Mouse (Mus musculus): ENCODE measurements around the gene Sdf2. TPM values are rescaled to one million over a fixed set of nuclear protein-coding genes. Genes with fewer than 3 reads are reported as not detected.

The Sdf2 gene
- polyA plus RNA-seq, 1 experiment from 2014 or later = 81.9 TPM

DNA sequence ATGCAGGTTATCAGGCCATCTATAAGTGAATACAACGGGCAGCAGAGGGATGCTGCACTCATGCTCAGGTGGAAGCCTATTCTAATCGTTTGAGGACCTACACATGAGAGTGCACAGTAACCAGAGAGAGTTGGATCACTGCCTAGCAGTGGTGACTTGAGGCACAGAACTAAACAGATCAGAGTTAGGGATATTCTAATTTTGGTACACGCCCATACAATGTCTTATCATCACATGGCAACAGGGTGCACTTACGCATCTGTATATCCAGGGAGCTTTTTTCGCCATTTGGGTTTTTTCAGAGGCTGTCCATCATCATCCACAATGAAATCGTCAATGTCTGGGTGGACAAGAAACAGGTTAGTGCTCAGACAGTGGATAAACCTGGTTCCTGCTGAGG, 14.0 kb upstream of the Sdf2 start:
- H3K4me2 ChIP-seq = no peak overlapping the region
- H3K27me3 ChIP-seq = no peaks in the 10 kb centered on the region
- H3K36me3 ChIP-seq = peaks cover 89% of the 10 kb centered on the region
- no peak overlapping the region for H3K9ac ChIP-seq
- H3K9me3 ChIP-seq = no peaks in the 10 kb centered on the region
- H3K4me1 ChIP-seq = no peaks in the 10 kb centered on the region
- WGBS = 92% methylated on average over 6 of the region's 6 CpGs
- H3K4me3 ChIP-seq = no peak overlapping the region
- no peak overlapping the region for H3K27ac ChIP-seq
- no peak for ATAC-seq (ENCODE audit: insufficient number of reproducible peaks, insufficient read depth, low FRiP score, low TSS enrichment, low read depth)

DNA sequence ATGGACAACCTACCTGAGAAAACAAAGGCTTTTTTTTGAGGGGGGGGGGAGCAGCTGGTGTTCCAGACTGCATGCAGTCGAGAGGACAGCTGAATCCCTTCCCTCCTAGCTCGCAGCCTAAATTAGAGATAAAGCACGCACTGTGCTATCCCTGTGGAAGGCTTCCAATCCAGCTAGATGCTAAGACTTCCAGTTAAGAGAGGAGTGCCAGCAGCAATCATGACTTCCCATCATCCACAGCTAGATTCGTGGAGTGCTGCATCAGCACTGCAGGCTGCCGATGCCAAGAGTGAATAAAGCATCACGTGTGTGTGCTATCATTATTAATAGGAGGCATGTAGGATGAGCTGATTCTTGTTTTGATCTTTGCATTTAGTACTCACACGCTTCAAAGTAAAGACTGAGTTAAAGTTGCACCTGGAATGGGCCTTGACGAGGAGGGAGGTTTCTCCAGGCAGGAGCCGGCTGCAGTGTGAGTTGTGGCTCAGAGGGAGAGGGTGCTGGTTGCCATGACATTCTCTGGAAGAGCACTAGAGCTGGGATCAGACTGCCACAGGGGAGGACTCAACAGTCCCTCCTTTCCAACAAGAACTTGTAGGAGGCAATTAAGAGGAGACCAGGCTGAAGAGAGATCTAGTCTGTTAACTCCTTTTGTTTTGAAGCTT, 5.2 kb upstream of the Sdf2 start:
- H3K27me3 ChIP-seq = no peaks in the 10 kb centered on the region
- peaks cover 15% of the 10 kb centered on the region for H3K4me1 ChIP-seq
- no peak overlapping the region for H3K9ac ChIP-seq
- peaks cover 39% of the 10 kb centered on the region for H3K36me3 ChIP-seq
- 90% methylated on average over 9 of the region's 9 CpGs for WGBS
- no peak for ATAC-seq (ENCODE audit: insufficient number of reproducible peaks, insufficient read depth, low FRiP score, low TSS enrichment, low read depth)
- no peak overlapping the region for H3K27ac ChIP-seq
- no peak overlapping the region for H3K4me3 ChIP-seq
- no peaks in the 10 kb centered on the region for H3K9me3 ChIP-seq
- H3K4me2 ChIP-seq = no peak overlapping the region

DNA sequence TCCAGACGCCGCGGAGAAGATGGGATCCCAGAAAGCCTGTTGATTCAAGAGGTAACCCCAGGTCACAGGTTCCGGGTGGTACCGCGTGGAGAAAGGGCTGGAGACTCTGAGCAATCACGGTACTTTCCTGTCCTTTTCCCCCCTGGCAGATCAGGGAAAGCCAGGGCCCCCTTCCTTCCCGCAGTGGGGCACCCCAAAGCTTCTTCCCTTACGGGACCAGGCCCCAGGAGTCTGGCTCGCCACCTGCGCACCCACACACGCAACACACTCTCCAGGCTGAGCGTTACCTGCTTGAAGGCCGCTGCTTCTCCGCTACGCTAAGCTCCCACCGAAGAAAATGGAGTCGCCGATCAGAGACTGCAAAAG, 302 bp upstream of the Sdf2 start:
- H3K9ac ChIP-seq = peak overlapping the region; percentile 95
- H3K36me3 ChIP-seq = peaks cover 13% of the 10 kb centered on the region
- ATAC-seq (ENCODE audit: insufficient number of reproducible peaks, insufficient read depth, low FRiP score, low TSS enrichment, low read depth) = no peak
- under 1% methylated on average over 19 of the region's 19 CpGs for whole genome bisulfite sequencing
- H3K9me3 ChIP-seq = no peaks in the 10 kb centered on the region
- H3K27me3 ChIP-seq = no peaks in the 10 kb centered on the region
- H3K4me1 ChIP-seq = peaks cover 32% of the 10 kb centered on the region
- H3K4me3 ChIP-seq = peak overlapping the region; percentile 96
- peak overlapping the region; percentile 95 for H3K27ac ChIP-seq
- H3K4me2 ChIP-seq = peak overlapping the region; percentile 79

DNA sequence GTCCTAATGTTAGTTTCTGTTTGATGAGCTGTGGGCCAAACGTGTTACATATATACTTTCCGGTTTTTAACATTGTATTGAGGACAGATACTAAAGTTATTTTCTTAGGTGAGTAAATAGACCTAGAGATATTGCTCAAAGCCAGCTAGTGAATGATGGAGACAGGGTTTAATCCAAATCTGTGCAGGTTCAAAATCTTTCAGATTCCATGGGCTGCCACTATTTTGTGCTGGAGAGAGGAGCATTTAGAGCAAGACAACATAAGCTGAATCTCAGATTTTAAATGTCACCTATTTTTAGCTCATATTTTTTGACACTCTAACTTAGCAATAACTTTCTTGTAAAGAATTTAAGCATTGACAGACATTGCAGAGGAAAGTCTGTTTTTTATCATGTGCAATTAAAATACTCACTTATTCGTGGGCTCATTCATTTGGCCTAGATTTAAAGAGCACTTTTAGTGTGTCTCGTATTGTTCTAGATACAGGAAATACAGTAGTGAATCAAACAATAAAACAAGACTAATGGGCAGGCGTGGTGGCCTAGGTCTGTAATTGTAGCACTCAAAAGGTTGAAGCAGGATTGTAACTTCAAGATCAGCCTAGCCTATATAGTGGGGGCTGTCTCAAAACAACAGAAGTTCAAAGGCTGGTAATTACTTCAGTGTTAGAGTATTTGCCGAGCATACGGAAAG, 919 bp downstream of the Sdf2 start:
- 41% methylated on average over 7 of the region's 7 CpGs for WGBS

DNA sequence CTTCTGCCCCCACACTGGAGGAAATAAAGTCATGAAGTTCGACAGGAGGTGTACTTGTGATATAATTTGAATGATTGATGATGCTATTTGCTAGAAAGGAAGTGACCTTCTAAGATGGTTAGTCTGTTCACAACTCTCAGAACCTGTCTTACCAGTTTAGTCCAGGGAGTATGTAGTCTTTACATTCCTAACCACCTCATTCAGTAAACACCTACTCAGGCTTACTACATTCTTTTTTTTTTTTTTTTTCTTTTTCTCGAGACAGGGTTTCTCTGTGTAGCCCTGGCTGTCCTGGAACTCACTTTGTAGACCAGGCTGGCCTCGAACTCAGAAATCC, 1.4 kb downstream of the Sdf2 start:
- Histone ChIP-seq H3K4me3 (peak overlapping the region; percentile 96; the same call in 1 of the 2 replicates), H3K4me1 (peaks cover 32% of the 10 kb centered on the region), H3K27ac (no peak overlapping the region), H3K9ac (no peak overlapping the region), H3K4me2 (peak overlapping the region; percentile 79), H3K27me3 (no peaks in the 10 kb centered on the region), H3K36me3 (peaks cover 20% of the 10 kb centered on the region), H3K9me3 (no peaks in the 10 kb centered on the region)
- no peak for ATAC-seq (ENCODE audit: insufficient number of reproducible peaks, insufficient read depth, low FRiP score, low TSS enrichment, low read depth)
- 62% methylated on average over 3 of the region's 3 CpGs for WGBS

More for the DNA sequence above, 919 bp downstream of the Sdf2 start:
- peaks cover 32% of the 10 kb centered on the region for H3K4me1 ChIP-seq
- peaks cover 16% of the 10 kb centered on the region for H3K36me3 ChIP-seq
- H3K9ac ChIP-seq = peak overlapping the region; percentile 95; the same call in 1 of the 2 replicates
- H3K4me3 ChIP-seq = peak overlapping the region; percentile 96
- no peak for ATAC-seq (ENCODE audit: insufficient number of reproducible peaks, insufficient read depth, low FRiP score, low TSS enrichment, low read depth)
- no peaks in the 10 kb centered on the region for H3K9me3 ChIP-seq
- H3K27ac ChIP-seq = peak overlapping the region; percentile 95
- H3K4me2 ChIP-seq = peak overlapping the region; percentile 79
- H3K27me3 ChIP-seq = no peaks in the 10 kb centered on the region

DNA sequence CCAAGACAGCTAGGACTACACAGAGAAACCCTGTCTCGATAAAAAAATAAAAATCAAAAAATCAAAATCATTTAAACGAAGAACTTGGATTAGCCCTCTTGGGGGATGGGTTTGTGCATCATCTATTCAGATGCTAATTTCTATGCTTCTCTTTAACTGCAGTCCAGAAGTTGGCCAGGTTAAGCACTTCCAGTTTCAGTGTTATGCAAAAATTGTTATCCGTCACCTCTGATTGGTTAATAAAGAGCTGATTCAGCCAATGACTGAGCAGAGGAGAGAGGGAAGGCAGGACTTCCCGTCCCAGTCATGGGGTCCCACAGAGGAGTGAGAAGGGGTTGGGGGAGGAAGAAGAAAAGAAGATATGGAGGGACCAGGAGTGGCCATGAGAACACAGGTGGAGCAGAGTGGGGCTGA, 2.2 kb downstream of the Sdf2 start:
- Histone ChIP-seq H3K36me3 (peaks cover 27% of the 10 kb centered on the region), H3K4me1 (peaks cover 31% of the 10 kb centered on the region), H3K9ac (no peak overlapping the region), H3K4me2 (peak overlapping the region; percentile 79; the same call in 1 of the 2 replicates), H3K4me3 (no peak overlapping the region), H3K9me3 (no peaks in the 10 kb centered on the region), H3K27ac (no peak overlapping the region), H3K27me3 (no peaks in the 10 kb centered on the region)
- WGBS = 68% methylated on average over 4 of the region's 4 CpGs
- ATAC-seq (ENCODE audit: insufficient number of reproducible peaks, insufficient read depth, low FRiP score, low TSS enrichment, low read depth) = no peak

DNA sequence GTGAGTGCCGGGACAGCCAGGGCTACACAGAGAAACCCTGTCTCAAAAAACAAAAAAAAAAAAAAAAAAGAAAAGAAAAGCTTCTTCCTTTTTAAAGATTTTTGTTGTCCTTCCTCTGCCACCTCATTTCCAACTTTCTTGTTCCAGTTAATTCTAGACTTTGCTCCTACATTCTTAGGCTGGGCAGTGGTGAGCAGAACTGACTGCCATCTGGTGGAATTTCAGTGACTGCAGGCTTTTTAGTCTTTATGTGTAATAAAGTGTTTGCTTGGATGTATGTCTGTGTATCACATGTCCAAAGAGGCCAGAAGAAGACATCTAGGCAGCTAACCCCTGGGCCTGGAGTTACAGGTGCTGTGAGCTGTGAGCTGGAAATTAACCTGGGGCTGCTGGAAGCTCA, 11.1 kb downstream of the Sdf2 start:
- WGBS = 100% methylated on average over 1 of the region's 1 CpGs
- Histone ChIP-seq H3K9ac (no peak overlapping the region), H3K4me3 (no peak overlapping the region), H3K36me3 (peaks cover 30% of the 10 kb centered on the region), H3K9me3 (no peaks in the 10 kb centered on the region), H3K27me3 (peaks cover 12% of the 10 kb centered on the region; the same call in 1 of the 2 replicates), H3K4me2 (no peak overlapping the region), H3K4me1 (no peaks in the 10 kb centered on the region), H3K27ac (no peak overlapping the region)
- no peak for ATAC-seq (ENCODE audit: insufficient number of reproducible peaks, insufficient read depth, low FRiP score, low TSS enrichment, low read depth)

DNA sequence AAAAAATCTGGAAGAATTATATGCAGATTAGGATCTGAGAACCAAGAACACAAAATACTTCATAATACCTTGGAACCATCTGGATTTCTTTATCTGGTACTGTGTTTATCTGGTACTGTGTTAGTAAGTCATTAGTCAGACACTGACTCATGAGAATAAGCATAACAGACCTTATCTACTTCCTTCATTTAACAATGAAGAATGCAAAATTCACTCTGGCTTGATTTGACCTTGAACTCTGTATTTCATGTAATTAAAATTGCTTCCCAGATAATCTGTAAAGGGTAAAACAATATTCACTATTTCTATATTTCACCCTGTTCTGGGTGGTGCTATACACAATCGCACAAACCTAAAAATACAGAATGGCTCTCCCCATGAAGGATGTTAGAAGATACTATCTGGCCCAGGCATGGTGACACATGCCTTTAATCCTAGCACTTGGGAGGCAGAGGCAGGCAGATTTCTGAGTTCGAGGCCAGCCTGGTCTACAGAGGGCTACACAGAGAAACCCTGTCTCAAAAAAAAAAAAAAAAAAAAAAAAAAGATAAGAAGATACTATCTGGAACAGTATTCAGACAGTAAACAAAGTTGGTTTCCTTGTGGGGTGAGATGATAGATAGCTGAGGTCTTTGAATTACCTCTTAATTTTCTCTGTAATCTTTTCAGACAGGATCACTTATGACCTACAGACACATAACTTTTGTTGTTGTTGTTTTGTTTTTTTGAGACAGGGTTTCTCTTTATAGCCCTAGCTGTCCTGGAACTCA, 15.1 kb downstream of the Sdf2 start:
- ATAC-seq (ENCODE audit: insufficient number of reproducible peaks, insufficient read depth, low FRiP score, low TSS enrichment, low read depth) = no peak
- no peaks in the 10 kb centered on the region for H3K9me3 ChIP-seq
- H3K27me3 ChIP-seq = peaks cover 12% of the 10 kb centered on the region; the same call in 1 of the 2 replicates
- H3K4me1 ChIP-seq = peaks cover 12% of the 10 kb centered on the region
- peak overlapping the region; percentile 72 for H3K4me2 ChIP-seq
- 95% methylated on average over 2 of the region's 2 CpGs for WGBS
- H3K27ac ChIP-seq = no peak overlapping the region
- no peak overlapping the region for H3K9ac ChIP-seq
- H3K4me3 ChIP-seq = peak overlapping the region; percentile 81
- H3K36me3 ChIP-seq = peaks cover 24% of the 10 kb centered on the region

DNA sequence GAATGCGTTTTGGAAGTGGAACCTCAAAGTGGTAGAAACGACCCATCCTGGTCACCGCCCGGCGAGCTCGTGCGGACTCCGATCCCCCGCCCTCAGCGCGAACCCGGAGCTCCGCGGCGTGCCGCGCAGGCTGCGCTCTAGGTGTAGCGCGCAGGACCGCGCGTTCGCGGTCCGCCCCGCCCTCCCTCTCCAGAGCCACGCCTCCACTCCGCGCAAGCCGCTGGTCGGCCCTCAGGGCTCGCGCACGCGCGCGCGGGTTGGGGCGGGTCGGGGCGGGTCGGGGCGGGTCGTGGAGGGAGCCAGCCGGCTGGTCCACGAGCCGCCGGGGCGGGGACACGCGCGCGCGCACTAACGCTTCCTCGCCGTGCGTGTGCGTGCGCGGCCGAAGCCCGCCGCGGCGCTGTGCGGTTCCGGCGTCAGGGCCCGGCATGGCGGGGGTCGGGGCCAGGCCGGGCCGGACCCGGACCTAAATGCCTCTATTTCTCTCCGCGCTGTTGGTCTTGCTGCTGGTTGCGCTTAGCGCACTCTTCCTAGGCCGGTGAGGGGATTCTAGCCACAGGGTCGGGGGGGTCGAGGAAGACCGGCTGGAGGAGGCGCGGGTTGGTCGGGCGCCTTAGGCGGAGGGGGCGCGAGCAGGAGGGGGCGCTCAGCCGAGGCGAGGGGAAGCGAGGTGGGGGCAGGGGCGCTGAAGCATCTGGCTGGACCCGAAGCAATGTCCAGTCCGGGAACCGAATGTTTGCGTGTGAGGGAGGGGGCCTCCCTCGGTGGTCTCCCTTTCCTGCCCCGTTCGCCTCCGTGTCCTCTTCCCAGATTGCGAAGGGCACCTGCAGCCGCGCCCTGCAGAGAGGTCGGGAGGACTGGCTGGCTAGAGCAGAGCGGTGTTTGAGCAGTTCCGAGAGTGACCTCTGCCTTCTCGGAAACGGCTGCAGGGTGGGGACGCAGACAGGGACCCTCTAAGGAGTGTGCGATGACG, 16.1 kb downstream of the Sdf2 start, which contains the start of gene 2610507B11Rik:
Gene 2610507B11Rik (plus strand): TSS at position 373 of the 973 bp plus-strand sequence.
- peak within 1 kb of the TSS; percentile 81 for H3K4me3 ChIP-seq
- WGBS = under 1% methylated on average over 107 of the region's 115 CpGs
- peak; percentile 96 for ATAC-seq (ENCODE audit: insufficient number of reproducible peaks, insufficient read depth, low FRiP score, low TSS enrichment, low read depth)
- peak within 1 kb of the TSS; percentile 72 for H3K4me2 ChIP-seq
- peaks cover 12% of the 10 kb centered on the region for H3K4me1 ChIP-seq
- H3K27ac ChIP-seq = peak within 1 kb of the TSS; percentile 79
- H3K36me3 ChIP-seq = peaks cover 34% of the 10 kb centered on the region
- no peaks in the 10 kb centered on the region for H3K9me3 ChIP-seq
- H3K9ac ChIP-seq = peak within 1 kb of the TSS; percentile 83
- H3K27me3 ChIP-seq = peaks cover 12% of the 10 kb centered on the region; the same call in 1 of the 2 replicates

DNA sequence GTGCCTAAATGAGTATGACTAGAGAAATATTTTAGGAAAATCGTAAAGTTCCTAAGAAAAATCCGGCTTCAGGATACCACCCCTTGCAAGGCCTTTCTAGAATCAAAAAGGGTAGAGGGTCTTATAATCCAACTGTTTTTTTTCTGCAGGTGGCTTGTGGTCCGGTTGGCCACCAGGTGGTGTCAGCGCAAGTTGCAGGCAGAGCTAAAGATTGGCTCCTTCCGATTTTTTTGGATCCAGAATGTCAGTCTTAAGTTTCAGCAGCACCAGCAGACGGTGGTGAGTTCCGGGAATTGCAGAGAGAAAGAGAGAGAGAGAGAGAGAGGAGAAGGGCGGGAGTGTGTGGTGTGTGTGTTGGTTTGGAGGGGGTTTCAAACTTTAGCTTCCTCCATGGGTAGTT, 17.0 kb downstream of the Sdf2 start:
- H3K9me3 ChIP-seq = no peaks in the 10 kb centered on the region
- H3K4me1 ChIP-seq = peaks cover 12% of the 10 kb centered on the region
- WGBS = 3% methylated on average over 8 of the region's 8 CpGs
- no peak overlapping the region for H3K27ac ChIP-seq
- H3K4me3 ChIP-seq = peak overlapping the region; percentile 81
- peaks cover 12% of the 10 kb centered on the region; the same call in 1 of the 2 replicates for H3K27me3 ChIP-seq
- ATAC-seq (ENCODE audit: insufficient number of reproducible peaks, insufficient read depth, low FRiP score, low TSS enrichment, low read depth) = no peak
- 0 out of 2 replicates have a peak overlapping the region, but pooled peaks have one; percentile 49 for H3K9ac ChIP-seq
- peak overlapping the region; percentile 72 for H3K4me2 ChIP-seq
- peaks cover 43% of the 10 kb centered on the region for H3K36me3 ChIP-seq

DNA sequence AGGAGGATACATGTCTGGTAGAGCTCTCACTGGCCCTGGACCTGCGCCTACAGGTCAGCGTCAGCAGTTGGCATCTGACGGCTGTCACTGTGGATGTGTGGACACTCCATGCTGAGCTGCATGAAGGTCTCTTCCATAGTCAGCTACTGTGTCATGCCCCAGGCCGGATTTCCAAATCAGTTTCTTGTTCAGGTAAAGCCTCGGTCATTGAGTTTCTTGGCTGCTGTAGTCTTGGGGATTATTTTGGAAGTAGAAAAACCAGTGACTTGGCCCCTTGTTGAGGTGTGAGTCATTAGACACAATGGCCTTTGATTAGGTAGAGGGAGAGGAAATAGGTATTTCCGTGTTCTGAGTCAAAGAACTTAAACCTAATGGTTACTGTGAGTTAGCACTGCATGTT, 20.0 kb downstream of the Sdf2 start:
- no peak overlapping the region for H3K4me2 ChIP-seq
- WGBS = 89% methylated on average over 6 of the region's 6 CpGs
- no peak overlapping the region for H3K4me3 ChIP-seq
- H3K36me3 ChIP-seq = peaks cover 69% of the 10 kb centered on the region
- no peaks in the 10 kb centered on the region for H3K9me3 ChIP-seq
- ATAC-seq (ENCODE audit: insufficient number of reproducible peaks, insufficient read depth, low FRiP score, low TSS enrichment, low read depth) = no peak
- H3K27me3 ChIP-seq = no peaks in the 10 kb centered on the region
- H3K4me1 ChIP-seq = peaks cover 12% of the 10 kb centered on the region
- H3K27ac ChIP-seq = no peak overlapping the region
- H3K9ac ChIP-seq = no peak overlapping the region
